Mouse (Mus musculus) fat pad, adult 2 months (tissue): ENCODE measurements around the gene Ccdc141.

Experiments used
- DNase-seq: peaks from one replicate; pipeline ENCODE4 v3.0.0-alpha.2; 2011; ENCODE audit warnings: low read depth, low spot score; ENCODE audit errors: extremely low read depth

Gene Ccdc141

DNA sequence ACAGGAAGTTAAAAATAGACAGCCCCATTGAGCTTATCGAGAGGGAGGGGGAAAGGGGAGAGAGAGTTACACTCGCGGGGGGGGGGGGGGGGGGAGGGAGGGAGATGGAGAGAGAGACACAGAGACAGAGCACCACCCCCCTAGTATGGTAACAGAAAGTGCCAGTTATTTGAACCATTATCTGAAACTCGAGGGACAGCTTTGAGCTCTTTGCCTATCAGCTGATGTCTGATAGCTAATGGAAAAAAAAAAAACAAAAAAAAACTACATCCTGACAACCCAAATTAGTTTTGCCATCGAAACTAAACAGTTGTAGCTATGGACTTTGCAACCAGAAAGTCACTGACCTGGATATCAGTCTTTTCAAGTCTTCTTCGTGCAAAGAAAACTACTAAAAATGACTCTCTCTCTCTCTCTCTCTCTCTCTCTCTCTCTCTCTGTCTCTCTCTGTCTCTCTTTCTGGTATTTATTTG lies at the start of gene Ccdc141:
Ccdc141 (minus strand) TSS at position 4 of the 473 bp plus-strand sequence.
- no peak for DNase-seq

DNA sequence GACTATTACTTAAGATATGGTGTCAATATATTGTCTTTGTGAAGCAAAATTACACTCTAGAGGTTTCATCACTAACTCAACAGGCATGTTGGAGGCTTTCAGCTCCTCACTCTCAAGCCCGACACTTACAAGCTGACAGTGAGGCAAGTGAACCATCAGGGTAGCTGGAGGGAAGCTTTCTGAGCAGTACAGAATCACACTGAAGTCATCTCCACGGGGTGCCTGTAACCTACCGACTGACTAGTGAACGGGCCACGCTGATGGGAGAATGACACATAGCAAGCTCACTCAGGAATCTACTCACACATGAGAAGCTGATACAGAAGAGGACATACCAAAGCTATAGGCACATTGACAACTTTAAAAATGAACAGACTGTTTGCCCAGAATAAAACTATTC lies 42.4 kb upstream of the Ccdc141 start:
- no peak for DNase-seq

DNA sequence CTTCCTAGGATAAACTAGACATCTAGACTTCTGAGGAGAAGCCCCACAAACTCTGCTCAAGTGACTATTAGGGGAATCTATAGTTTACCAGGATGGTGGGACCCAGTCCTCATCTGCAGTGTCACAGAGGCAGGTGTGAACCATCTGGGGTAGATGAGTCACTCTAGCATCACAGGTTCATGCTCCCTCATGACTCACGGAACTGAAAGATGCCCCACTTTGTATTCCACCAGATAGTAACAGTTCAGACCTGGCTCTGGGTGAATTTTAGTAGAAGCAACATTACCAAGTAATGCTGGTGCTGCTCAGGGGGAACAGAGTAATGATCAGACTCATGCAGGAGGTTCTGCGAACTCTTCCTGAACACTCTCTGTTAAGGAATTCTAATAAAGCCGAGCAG lies 36.5 kb upstream of the Ccdc141 start:
- DNase-seq, result no peak

DNA sequence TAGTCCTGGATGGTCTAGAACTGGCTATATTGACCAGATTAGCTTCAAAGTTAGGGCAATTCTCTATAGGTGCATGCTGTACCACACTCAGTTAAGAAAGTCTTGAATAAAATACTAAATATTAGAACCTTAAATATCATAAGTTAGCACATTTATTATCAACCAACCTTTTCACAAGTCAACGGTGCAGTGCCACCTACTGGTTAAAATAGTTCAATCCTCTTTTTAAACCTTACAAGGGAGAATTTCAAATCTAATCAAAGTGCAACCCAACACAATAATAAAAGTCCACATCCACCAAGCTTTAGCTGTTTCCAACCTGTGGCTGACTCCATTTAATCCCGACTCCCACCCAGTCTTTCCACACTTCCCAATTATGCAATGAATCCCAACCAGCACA lies 33.5 kb upstream of the Ccdc141 start:
- no peak for DNase-seq

DNA sequence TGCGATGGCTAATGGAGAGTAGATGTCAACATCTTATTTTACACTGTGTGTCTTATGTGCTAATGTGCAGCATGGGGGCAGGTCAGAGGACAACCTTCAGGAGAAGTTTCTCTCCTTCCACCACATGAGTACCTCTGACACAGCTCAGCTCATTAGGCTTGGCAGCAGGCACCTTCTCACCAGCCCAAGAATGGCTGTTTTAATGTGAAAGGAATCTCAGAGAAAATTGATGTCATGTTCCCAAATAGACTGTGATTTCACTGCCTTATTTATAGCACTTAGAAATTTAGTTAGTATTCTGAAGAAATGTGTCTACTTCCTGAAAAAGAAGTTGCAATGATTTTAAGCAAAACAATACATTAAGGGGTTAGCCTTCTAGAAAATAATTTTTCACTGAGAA lies 31.5 kb upstream of the Ccdc141 start:
- no peak for DNase-seq

DNA sequence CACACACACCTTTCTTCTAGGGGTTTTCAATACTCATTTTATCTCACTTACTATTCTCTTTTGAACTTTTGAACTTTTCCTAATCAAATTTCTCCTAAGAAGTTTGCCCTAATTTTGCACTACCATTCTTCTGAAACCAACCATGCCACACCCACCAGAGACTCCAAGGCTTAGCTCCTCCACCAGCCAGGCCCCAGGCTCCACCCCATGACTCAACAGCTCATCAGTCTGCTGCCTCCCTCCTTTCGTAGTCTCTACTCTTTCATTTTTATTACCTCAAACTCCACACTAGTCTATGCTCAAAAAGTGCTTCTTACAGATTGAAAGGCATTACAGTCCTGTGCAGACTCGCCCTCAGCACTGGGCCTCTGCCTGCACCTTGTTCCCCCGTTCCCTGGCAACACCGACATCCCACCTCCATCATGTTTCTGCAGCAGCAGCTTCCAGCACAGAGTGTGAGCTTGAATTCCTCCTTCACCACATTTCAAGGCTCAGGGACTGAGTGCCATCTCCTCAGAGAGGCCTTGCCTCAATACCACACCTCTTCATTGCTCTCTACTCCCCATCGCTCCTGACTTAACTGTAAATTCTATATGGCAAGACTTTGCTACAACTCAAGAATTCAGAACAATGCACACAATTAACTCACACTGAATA lies 30.6 kb upstream of the Ccdc141 start:
- no peak for DNase-seq

DNA sequence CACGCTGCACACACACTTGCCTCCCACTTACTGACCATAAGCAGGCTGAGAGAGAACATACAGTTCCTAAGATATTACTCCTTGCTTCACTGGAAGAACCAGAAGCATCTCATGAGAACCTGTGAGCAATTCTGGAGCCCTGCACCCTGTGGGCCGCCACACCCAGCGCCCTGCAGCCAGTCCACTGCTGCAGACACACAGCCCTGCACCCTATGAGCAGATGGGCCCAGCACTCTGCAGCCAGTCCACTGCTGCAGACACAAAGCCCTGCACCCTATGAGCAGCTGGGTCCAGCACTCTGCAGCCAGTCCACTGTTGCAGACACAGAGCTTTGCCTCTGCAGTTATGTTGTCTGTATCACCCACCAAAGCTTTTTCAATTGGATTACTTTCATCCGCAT lies 29.9 kb upstream of the Ccdc141 start:
- no peak for DNase-seq

DNA sequence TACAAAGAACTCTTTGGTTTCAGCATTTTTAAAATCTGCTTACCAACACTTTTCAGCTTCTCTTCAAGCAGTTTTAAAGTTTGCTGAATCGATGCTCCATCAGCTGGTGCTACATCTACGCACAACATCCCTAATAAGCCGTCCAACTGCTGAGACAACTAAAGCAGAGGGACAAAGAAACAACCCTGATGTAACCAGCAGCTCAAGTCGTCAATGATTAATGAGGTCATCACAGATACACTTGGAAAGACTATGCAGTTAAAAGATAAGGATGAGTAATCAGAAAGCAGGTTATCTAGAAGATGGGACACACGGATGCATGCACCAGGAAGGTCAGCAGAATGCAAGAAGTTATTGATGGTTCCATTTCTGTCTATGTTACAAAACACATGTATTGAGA lies 27.8 kb upstream of the Ccdc141 start:
- no peak for DNase-seq

DNA sequence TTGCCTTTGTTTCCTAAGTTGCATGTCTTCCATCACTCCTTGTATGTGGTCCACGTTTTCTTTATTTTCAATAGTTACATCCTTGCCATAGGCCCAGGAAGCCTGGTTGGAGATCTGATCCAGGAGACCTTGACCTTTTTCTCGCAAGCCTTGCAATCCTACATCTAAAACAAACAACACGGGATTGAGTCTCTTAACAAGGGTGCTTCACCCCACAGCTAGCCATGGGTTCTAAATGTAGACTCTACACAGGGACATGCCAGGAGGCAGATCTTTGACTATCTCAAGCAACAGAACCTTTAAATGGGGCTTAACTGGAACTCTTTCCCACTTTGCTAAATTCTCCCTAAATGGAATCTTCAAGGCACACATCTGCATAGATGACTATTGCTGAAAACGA lies 26.4 kb upstream of the Ccdc141 start:
- no peak for DNase-seq

DNA sequence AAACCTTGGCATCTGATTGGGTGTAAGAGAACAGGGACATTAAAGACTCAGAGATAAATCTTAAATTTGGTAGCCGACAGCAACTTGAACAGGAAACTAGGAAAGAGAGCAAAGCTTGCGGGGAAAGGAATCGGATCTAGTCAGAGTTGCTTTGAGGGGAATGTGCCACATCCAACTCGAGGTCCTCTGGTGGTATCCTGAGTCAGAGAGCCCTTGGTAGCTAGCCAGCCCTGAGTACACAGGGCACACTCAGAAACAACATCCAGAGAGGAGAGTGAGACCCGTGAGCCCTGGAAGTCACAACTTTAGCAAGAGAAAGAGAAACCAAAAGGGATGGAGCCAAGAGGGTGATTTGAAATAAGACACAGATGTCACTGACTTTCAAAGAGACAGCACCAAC lies 24.6 kb upstream of the Ccdc141 start:
- no peak for DNase-seq

DNA sequence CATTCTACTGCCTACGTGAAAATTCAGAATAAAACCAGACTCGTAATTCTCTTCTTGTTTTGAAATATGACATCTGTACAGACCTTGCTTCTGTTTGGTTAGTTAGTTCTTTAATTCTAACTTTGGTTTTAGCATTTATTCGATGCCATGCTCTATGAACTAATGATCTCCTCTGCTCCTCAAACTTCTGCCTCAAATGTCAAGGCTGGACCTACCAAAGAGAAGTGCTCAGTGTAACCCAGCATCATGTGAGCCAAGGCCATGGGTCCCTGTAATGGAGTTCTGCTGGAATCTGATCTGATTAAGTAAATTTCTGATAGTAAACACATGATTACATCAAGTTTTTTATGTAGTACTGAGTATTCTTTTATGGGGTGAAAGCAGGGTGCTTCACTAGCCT lies 21.4 kb upstream of the Ccdc141 start:
- no peak for DNase-seq

DNA sequence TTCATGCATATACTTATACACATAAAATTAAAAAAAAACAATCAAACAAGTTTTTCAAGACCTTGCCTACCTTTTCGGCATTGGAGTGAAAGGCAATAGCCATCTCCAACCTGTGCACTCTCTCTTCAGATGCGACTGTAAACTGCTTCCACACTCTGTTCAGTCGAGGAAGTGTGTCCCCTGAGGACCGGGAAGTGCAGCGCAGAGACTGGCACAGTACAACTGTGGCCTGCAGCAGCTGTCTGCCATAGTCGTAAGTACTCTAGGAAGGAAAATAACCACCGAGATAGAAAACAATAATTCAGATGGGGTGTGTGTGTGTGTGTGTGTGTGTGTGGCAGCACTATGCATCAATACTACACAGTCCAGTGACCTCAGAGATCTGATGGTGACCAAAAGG lies 20.5 kb upstream of the Ccdc141 start:
- DNase-seq, result no peak

DNA sequence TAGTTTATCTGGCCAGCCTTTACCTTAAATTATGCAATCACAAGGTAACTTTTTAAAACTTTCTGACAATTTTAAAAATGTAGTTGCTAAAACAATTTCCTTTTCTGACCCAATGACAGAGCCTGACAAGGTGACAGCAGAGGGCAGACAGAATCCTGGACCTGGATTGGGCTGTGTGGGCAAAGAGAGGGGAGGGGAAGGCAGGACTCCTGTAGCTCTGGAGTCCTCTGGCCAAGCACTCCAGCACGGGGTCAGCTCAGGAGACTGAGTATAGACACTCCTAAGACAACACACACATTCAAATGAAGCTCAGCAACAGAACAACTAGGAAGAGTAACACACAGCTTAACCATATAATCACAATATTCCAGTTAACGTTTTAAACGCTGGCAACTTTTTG lies 19.9 kb upstream of the Ccdc141 start:
- DNase-seq, result no peak

DNA sequence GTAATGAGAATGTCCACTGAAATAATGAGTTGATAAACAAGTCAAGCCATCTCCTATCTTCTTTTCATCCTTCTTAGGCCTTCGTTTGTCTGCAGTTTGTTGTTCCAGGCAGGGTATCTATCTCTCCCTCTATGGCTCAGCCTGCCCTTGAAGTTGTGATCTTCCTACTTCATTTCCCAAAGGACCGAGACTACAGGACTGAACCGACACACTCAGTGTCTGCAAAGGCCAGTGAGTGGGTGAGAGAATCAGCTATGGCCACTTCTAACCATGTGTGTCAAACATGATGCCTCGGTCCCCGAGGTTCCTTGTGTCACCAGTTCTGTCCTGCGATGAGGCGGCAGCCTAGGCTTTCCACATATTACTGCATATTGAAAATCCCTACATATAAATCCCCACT lies 19.2 kb upstream of the Ccdc141 start:
- no peak for DNase-seq

DNA sequence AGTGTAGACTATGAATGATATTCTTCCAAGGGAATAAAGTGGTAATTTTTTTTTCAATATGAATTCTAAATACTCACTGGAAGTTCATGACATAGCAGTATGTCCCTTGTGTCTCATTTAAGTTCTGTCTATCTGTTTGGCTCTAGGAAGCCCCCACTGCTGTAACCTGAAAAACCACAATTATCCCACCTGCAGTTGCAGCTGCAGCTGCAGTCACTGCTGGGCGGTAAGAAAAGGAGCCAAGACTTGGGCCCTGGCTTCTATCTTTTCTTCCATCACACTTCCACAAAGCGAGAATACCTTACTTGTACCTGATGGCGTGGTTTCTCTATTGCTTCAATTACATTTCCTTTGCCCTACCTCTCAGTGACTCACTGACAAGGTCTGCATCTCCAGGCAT lies 17.1 kb upstream of the Ccdc141 start:
- no peak for DNase-seq

DNA sequence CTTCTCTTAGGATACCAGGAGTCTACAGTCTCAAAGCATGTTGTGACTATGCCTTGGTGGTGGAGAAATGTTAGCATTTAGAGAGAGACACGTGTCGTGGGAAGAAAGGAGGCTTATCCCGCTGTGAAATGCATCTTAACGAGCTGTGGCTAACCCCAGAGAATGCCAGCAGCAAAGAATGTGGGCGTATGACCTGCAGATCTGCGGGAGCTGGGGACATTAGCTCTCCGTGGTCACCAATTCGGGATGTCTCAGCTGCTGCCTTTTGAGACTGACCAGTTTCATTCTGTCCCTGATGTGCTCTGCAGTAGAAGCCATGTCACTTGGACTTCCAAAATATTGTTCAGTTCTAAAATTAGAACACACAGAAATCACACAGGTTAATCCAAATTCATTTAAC lies 16.5 kb upstream of the Ccdc141 start:
- no peak for DNase-seq

DNA sequence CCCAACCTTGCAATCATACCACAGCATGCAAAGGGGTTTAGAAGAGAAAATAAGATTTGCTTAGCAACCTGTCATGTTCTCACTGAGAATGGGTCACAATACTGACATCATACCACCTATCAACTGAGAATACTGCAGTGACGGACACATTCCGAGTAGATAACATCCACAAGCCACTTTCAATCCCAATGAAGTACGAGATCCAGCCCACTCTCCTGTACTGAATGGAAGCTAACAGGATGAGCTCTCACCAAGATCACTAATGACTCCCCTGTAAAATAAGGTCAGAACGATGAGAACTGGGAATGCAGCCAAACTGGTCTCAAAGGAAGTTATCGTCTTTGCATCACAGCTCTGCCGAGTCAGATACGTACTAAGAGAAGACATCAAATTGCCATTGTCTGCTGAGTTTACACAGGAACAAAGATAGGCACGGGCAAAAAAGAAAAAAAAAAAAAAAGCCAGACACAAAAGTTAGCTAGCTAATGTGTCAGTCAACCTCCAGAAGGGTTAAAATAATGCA lies 13.7 kb upstream of the Ccdc141 start:
- no peak for DNase-seq

DNA sequence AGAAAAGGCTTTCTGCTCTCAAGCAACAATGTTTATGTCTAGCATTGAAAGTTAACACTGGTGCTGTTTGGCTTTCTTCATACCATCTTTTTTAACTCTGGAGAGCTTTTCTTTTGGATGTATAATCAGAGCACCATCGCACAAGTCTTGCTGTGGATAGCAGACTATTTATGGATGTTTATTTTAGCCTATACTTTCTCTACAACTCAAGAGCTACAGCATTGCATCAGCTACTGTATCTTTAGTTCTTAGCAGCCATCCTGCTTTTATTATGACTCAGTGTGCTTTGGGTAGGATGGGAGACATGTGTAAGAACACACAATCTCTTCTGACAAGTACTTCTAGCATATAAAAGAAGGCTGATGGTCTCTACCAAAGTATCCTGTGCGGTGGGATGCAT lies 13.2 kb upstream of the Ccdc141 start:
- no peak for DNase-seq

DNA sequence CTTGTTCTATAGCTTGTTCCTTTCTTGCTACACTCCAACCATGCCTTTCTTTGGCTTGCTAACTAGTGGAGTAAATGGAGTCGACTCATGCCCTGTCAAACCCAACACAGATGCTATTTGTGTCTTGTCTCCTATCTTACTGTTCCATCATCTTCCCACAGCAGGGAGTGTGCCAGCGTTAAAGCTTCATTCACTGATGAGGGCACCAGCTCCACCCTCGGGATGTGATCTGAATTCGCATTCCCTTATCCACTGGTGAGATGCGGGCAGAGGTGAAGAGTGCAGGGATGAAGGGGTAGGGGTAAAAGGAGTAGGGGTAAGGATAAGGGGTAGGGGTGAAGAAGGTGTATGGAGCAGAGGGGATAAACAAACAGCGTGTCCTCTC lies 12.6 kb upstream of the Ccdc141 start:
- no peak for DNase-seq

DNA sequence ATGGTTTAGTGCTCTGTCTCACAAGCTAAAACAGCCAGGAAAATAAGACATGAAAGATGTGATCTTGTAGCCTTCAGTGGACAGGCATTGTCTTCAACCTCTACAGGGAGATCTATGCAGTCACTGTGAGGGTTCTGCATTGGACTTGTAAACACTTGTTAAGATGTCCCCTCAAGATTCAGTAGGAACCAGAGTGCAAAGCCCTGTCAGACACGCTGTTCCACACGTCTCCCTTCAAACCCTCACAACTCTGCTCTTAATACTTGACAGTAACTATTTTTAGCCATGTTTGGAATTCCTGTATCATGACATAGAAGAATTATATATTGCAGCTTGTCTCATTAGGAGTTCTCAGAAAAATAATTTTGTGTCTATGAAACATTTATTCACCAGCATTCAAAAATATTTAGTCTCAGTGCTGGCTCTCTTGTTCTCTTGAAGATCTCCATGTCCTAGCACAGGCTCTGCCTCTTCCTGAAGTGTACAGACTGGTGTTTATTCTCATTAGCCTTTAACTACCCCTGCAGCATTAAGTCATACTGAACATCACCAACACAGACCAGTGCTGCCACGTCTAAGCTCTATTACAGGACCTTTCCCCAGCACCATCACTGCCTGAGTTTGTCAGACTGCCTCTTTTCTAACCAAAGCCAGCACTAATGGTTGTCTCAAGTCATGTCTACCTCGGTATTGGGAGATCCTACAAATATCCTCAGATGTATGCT lies 12.0 kb upstream of the Ccdc141 start:
- DNase-seq, result no peak

DNA sequence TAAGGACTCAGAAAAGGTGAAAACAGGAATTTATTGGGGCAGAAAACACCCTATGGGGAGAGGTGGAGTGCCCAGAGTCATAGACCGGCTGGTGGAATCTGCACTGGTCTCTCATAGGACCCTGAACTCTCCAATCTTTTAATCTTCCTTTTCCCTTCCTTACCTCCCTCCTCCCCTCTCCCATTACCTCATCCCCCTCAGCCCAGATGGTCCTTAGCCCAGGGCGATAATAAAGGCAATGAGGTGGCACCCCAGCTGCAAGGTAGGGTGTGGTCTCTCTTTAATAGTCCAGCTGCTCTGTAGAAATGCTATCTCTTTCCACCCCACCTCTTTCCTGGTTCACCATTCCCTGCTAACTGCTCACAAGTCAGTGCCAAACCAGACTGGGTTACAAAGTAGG lies 7.0 kb upstream of the Ccdc141 start:
- no peak for DNase-seq

DNA sequence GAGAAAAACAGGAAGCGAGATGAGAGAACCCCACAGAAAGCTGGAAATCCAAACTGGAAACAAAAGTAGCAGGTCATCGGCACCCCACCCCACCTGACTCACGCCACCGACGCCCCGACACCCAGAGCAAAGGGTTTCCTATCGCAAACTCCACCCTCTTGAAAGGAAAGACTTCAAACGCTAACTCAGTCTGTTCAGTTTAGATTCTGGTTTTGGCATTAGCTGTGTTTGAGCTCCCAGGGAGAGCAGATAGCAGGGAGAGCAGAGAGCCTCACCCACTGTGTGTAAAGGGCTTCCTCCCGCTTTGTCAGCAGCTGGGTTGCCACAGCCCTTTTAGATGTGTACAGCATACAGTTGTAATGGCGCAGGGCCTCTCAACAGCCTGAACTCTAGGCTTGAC lies 6.0 kb upstream of the Ccdc141 start:
- no peak for DNase-seq

DNA sequence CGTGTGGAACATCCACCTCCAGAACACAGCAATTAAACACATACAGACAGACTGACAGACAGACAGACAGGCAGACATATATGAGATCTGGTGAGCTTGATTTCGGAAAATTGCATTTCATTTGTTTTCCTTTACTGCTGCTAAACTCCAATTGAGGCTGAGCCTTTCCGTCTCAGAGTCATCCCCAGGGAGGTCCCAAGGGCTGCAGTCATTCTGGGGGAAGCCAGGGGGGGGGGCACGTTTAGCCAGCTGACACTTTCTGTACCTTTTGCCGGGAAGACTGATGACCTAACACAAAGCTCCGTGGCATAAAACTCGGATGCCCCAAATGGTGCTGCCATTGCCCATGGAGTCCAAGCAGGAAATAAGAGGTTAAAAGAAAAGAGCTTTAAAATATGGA lies 5.0 kb upstream of the Ccdc141 start:
- DNase-seq, result no peak
